Mouse (Mus musculus): ENCODE data around the gene Gmpr. TPM values are rescaled to one million over a fixed set of nuclear protein-coding genes. Genes with fewer than 3 reads are reported as not detected.
A peak's percentile ranks its signal among the peaks of the same experiment; 100 is the strongest.

Gene Gmpr
- polyA plus RNA-seq (2016; fragmentation: Nextera tagmentation; extraction: Ambion mirVana), result 133 and 207 TPM in 2 replicates

DNA sequence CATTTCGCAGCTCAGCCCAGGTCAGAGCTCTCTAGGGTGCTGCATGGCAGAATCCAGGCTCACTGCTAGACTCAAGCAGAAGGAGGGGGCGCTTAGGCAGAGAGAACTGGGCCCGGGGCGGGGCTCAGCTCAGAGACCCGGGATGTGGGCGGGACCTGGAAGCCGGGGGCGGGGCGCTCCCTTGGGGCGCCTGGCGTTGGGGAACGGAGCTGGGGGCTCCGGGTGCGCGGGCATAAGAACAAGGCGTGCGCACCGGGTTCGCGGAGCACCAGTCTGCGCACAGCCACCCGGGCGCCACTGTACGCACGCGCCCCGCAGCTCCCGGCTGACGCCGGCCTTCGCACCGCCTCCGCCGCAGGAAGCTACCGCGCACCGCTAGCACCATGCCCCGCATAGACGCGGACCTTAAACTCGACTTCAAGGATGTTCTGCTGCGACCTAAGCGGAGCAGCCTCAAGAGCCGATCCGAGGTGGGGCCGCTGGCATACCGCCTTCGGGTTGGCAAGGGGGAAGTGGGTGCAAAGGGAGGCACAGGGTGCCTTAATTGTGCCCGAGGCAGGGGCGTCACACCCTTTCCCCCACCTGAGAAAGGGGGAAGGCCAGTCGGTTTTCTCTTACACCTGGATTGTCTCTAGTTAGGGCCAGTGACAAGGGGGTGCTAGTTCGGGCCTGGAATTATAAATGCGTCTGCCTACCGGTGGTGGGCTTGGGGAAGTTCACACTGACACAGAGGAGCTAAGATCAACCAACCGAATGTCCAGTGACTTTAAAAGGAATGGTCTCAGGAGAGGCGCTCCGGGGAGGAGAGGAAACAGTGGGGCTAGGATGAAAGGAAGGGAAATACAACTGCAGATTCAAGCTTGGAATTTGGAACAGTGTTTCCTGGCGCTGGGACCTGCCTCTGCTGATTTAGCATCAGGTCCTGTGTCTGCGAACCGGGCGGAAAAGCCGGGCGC, at the start of gene Gmpr:
TSS of gene Gmpr (plus strand) at position 171 of the 956 bp plus-strand sequence.
- DNase-seq (ENCODE audit: low spot score), result peak; percentile 95
- peak within 1 kb of the TSS; percentile 74 for H3K4me3 ChIP-seq
- no peaks in the 10 kb centered on the region for H3K36me3 ChIP-seq
- WGBS, result under 1% methylated on average over 63 of the region's 63 CpGs
- no peaks in the 10 kb centered on the region for H3K27me3 ChIP-seq (ENCODE audit: insufficient read depth, poor library complexity, severe bottlenecking)
- peak within 1 kb of the TSS; percentile 93 for H3K27ac ChIP-seq
- H3K9me3 ChIP-seq, result no peaks in the 10 kb centered on the region
- H3K4me1 ChIP-seq, result peaks cover 42% of the 10 kb centered on the region

- Histone ChIP-seq H3K36me3 (no peaks in the 10 kb centered on the region), H3K4me3 (no peak overlapping the region), H3K9me3 (no peaks in the 10 kb centered on the region), H3K4me1 (peaks cover 18% of the 10 kb centered on the region), H3K27me3 (ENCODE audit: insufficient read depth, poor library complexity, severe bottlenecking) (no peaks in the 10 kb centered on the region), H3K27ac (no peak overlapping the region)
- WGBS, result 86% methylated on average over 7 of the region's 7 CpGs
- DNase-seq (ENCODE audit: low spot score), result no peak
Measured at GRCm38 (mm10) chr13:45457459-45457858, 49.8 kb upstream of the Gmpr start.

DNA sequence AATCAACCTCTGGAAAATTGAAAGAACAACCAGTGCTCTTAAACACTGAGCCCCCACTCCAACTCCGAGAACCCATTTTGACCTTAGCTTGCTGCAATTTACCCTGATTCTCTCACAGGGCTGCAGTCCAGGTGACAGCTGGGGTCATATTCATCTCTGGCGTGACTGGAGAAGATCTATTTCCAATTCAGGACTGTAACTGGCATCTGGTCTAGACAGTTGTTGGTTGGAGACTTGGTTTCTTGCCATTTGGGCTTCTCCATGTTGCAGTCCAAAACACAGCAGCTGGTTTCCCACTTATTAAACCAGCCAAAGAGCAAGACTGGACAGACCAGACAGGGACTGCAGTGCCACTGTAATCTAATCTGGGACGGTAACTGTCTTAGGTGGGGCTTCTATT, 47.1 kb upstream of the Gmpr start:
- no peak for DNase-seq (ENCODE audit: low spot score)
- H3K27me3 ChIP-seq (ENCODE audit: insufficient read depth, poor library complexity, severe bottlenecking), result no peaks in the 10 kb centered on the region
- H3K4me3 ChIP-seq, result no peak overlapping the region
- WGBS, result 76% methylated on average over 3 of the region's 3 CpGs
- H3K9me3 ChIP-seq, result no peaks in the 10 kb centered on the region
- H3K36me3 ChIP-seq, result no peaks in the 10 kb centered on the region
- peaks cover 9% of the 10 kb centered on the region for H3K4me1 ChIP-seq
- H3K27ac ChIP-seq, result no peak overlapping the region

DNA sequence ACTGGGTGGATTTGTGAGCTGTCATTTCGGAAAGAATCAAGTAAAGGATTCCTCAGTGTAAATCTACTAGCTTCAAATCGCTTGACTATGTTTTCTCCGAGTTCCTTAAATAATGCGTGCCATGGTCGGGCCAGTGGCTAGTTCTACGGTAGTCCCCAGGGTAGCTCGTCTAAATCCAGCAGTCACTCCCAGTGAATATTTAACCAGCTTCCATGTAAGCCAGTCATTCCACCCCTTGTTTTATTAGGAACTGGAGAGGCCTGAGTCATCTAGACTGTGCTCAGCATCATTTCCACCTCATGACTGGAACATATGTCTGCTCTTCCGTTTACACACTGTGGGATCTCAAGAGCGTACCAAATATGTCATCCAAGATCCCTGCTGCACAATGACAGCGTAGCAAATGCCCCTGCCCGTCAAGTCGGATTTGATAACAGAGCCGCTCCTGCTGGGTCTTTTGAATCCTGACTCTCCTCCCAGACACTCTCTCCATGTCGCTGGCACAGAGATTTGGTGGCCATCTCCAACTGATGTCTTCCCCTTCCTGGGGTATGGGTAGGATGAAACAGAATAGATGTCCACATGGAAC, 45.8 kb upstream of the Gmpr start:
- WGBS, result 74% methylated on average over 14 of the region's 14 CpGs
- H3K4me1 ChIP-seq, result no peaks in the 10 kb centered on the region
- no peaks in the 10 kb centered on the region for H3K36me3 ChIP-seq
- H3K9me3 ChIP-seq, result no peaks in the 10 kb centered on the region
- no peak for DNase-seq (ENCODE audit: low spot score)
- no peaks in the 10 kb centered on the region for H3K27me3 ChIP-seq (ENCODE audit: insufficient read depth, poor library complexity, severe bottlenecking)
- no peak overlapping the region for H3K4me3 ChIP-seq
- no peak overlapping the region for H3K27ac ChIP-seq

DNA sequence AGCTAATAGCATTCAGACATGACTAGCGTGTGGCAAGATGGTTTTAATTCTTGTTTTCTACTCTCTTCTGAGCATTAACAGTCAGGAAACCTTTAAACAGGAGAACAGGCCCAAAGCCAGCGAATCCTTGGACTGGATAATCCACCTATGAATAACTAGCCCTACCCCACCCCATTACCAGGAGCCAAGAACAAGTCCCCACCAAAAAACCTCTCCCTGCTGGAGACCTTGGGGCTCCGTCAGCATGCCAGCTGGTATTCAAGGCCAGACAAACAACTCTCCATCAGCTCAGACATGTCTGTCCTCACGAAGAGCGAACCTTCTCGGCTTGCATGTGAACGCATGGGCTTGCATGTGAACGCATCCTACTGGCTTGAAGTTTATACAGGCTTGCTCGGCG, 41.6 kb upstream of the Gmpr start:
- Histone ChIP-seq H3K36me3 (no peaks in the 10 kb centered on the region), H3K4me1 (peaks cover 12% of the 10 kb centered on the region), H3K27me3 (ENCODE audit: insufficient read depth, poor library complexity, severe bottlenecking) (no peaks in the 10 kb centered on the region), H3K4me3 (no peak overlapping the region), H3K9me3 (no peaks in the 10 kb centered on the region), H3K27ac (no peak overlapping the region)
- WGBS, result 88% methylated on average over 10 of the region's 10 CpGs
- DNase-seq (ENCODE audit: low spot score), result no peak

DNA sequence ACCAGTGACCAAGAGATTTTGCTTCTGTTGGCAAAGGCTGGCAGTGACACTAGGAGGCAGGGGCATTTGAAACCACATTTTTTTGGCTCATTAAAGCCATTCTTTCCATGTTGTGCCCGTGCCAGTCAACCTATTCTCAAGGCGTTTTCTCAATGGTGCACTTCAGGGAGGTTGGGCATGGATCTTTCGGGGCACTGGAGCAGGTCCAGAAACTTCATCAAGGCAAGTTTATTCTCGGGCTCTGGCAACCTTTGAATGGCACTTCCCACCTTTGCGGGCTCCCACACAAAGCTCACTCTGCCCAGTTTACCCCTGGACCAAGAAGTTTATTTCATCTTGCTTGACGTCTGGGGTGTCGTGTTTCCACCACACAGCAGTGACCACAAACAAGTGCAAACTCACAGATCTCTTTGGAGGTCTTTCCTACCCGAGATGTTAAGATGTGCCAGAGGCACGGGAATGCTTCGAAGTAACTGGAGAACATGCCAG, 41.2 kb upstream of the Gmpr start:
- Histone ChIP-seq H3K27ac (no peak overlapping the region), H3K4me1 (peaks cover 12% of the 10 kb centered on the region), H3K36me3 (no peaks in the 10 kb centered on the region), H3K27me3 (ENCODE audit: insufficient read depth, poor library complexity, severe bottlenecking) (no peaks in the 10 kb centered on the region), H3K4me3 (no peak overlapping the region), H3K9me3 (no peaks in the 10 kb centered on the region)
- 70% methylated on average over 10 of the region's 10 CpGs for WGBS
- no peak for DNase-seq (ENCODE audit: low spot score)

DNA sequence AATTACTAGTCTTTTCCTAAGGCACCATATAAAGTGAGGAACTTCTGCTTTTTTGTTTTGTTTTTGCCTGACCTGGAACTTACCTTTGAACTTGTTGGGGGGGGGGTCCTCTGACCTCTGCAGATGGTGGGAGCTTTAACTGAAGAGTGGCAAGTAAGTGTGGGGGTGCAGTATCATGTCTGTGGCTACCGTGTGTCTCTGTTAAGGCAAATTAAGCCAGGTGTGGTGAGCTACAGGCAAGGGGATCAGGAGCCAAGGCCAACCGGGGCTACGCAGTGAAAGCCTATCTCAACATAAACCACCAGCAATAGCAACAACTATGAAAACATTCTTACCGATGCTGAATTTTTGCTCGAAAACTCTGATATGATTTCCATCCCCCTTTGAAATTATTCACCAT, 38.5 kb upstream of the Gmpr start:
- H3K36me3 ChIP-seq, result no peaks in the 10 kb centered on the region
- peaks cover 12% of the 10 kb centered on the region for H3K4me1 ChIP-seq
- 78% methylated on average over 5 of the region's 5 CpGs for WGBS
- H3K27me3 ChIP-seq (ENCODE audit: insufficient read depth, poor library complexity, severe bottlenecking), result no peaks in the 10 kb centered on the region
- no peak for DNase-seq (ENCODE audit: low spot score)
- no peak overlapping the region for H3K4me3 ChIP-seq
- no peaks in the 10 kb centered on the region for H3K9me3 ChIP-seq
- no peak overlapping the region for H3K27ac ChIP-seq

- Histone ChIP-seq H3K27ac (peak overlapping the region; percentile 57), H3K27me3 (ENCODE audit: insufficient read depth, poor library complexity, severe bottlenecking) (no peaks in the 10 kb centered on the region), H3K4me1 (peaks cover 12% of the 10 kb centered on the region), H3K36me3 (no peaks in the 10 kb centered on the region), H3K4me3 (no peak overlapping the region), H3K9me3 (no peaks in the 10 kb centered on the region)
- WGBS, result 52% methylated on average over 19 of the region's 19 CpGs
- no peak for DNase-seq (ENCODE audit: low spot score)
Measured at GRCm38 (mm10) chr13:45469481-45470301, 37.6 kb upstream of the Gmpr start.

DNA sequence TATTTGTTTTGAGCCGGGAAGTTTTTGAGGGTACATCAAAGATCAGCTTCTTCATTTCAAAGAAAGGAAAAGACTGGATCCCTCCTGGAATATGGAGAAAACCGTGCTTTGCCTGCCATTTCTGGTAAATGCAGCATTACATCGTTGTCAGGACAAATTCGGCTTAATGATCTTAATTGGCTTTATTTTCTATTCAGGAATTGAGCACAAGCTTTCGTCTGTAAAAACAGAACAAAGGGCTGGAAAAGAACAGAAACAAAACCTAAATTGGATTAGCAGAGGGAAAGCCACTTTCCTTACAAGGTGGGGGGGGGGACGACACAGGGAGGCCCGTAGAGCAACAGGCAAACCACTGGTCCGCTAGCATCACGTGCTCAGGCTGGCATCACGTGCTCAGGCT, 33.9 kb upstream of the Gmpr start:
- H3K9me3 ChIP-seq, result no peaks in the 10 kb centered on the region
- peaks cover 12% of the 10 kb centered on the region for H3K4me1 ChIP-seq
- no peak for DNase-seq (ENCODE audit: low spot score)
- WGBS, result 62% methylated on average over 10 of the region's 10 CpGs
- H3K4me3 ChIP-seq, result no peak overlapping the region
- H3K27me3 ChIP-seq (ENCODE audit: insufficient read depth, poor library complexity, severe bottlenecking), result no peaks in the 10 kb centered on the region
- H3K27ac ChIP-seq, result no peak overlapping the region
- H3K36me3 ChIP-seq, result no peaks in the 10 kb centered on the region

DNA sequence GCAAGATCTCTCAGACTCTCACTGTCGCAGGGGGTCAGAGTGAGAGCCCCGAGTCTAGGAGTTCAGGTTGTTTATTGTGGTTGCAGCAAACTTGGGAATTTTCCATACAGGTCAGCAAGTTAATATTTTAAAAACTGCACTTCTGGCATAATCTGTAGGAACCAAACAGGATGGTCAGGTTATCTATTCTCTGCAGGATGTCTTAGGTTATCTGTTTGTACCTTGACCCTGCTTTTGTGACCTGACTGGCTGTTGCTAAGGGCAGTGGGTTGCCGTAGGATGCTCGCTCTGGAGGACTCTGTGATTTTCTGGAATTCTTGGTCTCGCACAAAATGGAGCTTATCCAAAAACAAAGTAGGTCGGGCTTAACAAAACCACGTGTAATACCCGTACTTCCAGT, 31.9 kb upstream of the Gmpr start:
- no peak overlapping the region for H3K4me3 ChIP-seq
- no peak overlapping the region for H3K27ac ChIP-seq
- no peak for DNase-seq (ENCODE audit: low spot score)
- no peaks in the 10 kb centered on the region for H3K9me3 ChIP-seq
- no peaks in the 10 kb centered on the region for H3K36me3 ChIP-seq
- WGBS, result 77% methylated on average over 8 of the region's 8 CpGs
- H3K27me3 ChIP-seq (ENCODE audit: insufficient read depth, poor library complexity, severe bottlenecking), result no peaks in the 10 kb centered on the region
- H3K4me1 ChIP-seq, result peaks cover 9% of the 10 kb centered on the region

DNA sequence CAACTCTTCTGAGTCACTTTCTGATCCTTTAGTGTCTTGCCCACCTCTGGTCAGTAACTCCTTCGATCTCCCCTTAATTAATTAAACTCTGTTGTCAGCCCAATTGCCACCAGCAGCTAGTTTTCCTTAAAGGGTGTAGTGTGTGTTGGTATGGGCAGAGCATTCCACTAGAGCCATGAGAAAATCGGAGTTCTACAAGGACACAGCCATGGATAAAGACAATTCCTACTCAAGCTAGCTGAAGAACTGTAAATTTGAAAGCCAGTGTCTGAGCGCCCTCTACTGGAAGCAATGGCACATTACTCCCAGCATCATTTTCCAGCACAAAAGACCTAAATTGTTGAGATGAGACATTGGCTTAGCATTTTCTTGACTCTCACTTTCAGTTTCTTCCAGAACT, 30.1 kb upstream of the Gmpr start:
- Histone ChIP-seq H3K4me1 (peaks cover 12% of the 10 kb centered on the region), H3K9me3 (no peaks in the 10 kb centered on the region), H3K36me3 (no peaks in the 10 kb centered on the region), H3K27ac (0 out of 2 replicates have a peak overlapping the region, but pooled peaks have one; percentile 13), H3K27me3 (ENCODE audit: insufficient read depth, poor library complexity, severe bottlenecking) (no peaks in the 10 kb centered on the region), H3K4me3 (no peak overlapping the region)
- DNase-seq (ENCODE audit: low spot score), result peak; percentile 79
- 37% methylated on average over 3 of the region's 3 CpGs for WGBS

GRCm38 (mm10) chr13:45479951-45480350, 27.3 kb upstream of the Gmpr start:
- WGBS, result 44% methylated on average over 6 of the region's 6 CpGs
- DNase-seq (ENCODE audit: low spot score), result peak; percentile 62
- no peaks in the 10 kb centered on the region for H3K27me3 ChIP-seq (ENCODE audit: insufficient read depth, poor library complexity, severe bottlenecking)
- peaks cover 12% of the 10 kb centered on the region for H3K4me1 ChIP-seq
- H3K9me3 ChIP-seq, result no peaks in the 10 kb centered on the region
- H3K36me3 ChIP-seq, result no peaks in the 10 kb centered on the region
- H3K27ac ChIP-seq, result peak overlapping the region; percentile 56; the same call in 1 of the 2 replicates
- H3K4me3 ChIP-seq, result no peak overlapping the region

All from heart, embryonic 10.5 days (tissue).